Mouse (Mus musculus) liver, adult 2 months (tissue): ENCODE measurements at regions not wholly inside any gene's neighbourhood (a gene's known extent, or its start where the extent isn't known, plus 50 kb on each side); places are given as distances from the start of the nearest gene placed in this dataset.

Experiments used
- DNase-seq: peaks from one replicate; pipeline ENCODE4 v3.0.0-alpha.2; 2011; ENCODE audit warnings: low read depth, low spot score; ENCODE audit errors: extremely low read depth
- H3K27ac ChIP-seq: fragments of 200-500 bp; replicated peaks from 2 replicates; pipeline ENCODE4 v1.5.1; 2012; ENCODE audit warnings: low read depth, mild to moderate bottlenecking, control low read depth, inconsistent platforms, low read length; ENCODE audit not compliant: insufficient read depth
- H3K27me3 ChIP-seq: fragments of 200-500 bp; 2 replicates; pipeline ENCODE4 v1.6.1; 2012; ENCODE audit warnings: mild to moderate bottlenecking, moderate library complexity, low read length, inconsistent platforms; ENCODE audit not compliant: control insufficient read depth, insufficient read depth
- H3K36me3 ChIP-seq: fragments of 200-500 bp; 2 replicates; pipeline ENCODE4 v1.6.1; 2012; ENCODE audit warnings: low read length, inconsistent platforms; ENCODE audit not compliant: control insufficient read depth, insufficient read depth
- H3K4me1 ChIP-seq: fragments of 200-500 bp; 2 replicates; pipeline ENCODE4 v1.6.1; 2011; ENCODE audit warnings: low read length; ENCODE audit not compliant: control insufficient read depth, insufficient read depth
- H3K4me3 ChIP-seq: fragments of 200-500 bp; 2 replicates; pipeline ENCODE4 v1.5.1; 2011; ENCODE audit warnings: low read depth, mild to moderate bottlenecking, control low read depth, low read length, moderate library complexity; ENCODE audit not compliant: insufficient read depth
- H3K79me2 ChIP-seq: fragments of 200-500 bp; 2 replicates; pipeline ENCODE4 v1.6.1; 2012; ENCODE audit warnings: inconsistent platforms, mild to moderate bottlenecking, low read length, moderate library complexity; ENCODE audit not compliant: control insufficient read depth, insufficient read depth
- H3K9ac ChIP-seq: fragments of 200-500 bp; 2 replicates; pipeline ENCODE4 v1.6.1; 2012; ENCODE audit warnings: low read depth, mild to moderate bottlenecking, control low read depth, inconsistent platforms, low read length
- CTCF ChIP-seq: fragments of 200-500 bp; IDR thresholded peaks from 2 replicates; pipeline ENCODE4 v1.5.1; 2011; ENCODE audit warnings: low read depth, low read length, control low read depth
- POLR2A ChIP-seq: fragments of 200-500 bp; IDR thresholded peaks from 2 replicates; pipeline ENCODE4 v1.6.1; 2011; ENCODE audit warnings: low read length, control low read depth; ENCODE audit not compliant: insufficient read depth; ENCODE audit errors: extremely low read depth
- WGBS: fragments of 180-500 bp; shearing (Covaris S2); methylation state at CpG from one replicate; pipeline ENCODE4 v1.1.7; 2018; 5-methylcytosine and 5-hydroxymethylcytosine counted together

DNA sequence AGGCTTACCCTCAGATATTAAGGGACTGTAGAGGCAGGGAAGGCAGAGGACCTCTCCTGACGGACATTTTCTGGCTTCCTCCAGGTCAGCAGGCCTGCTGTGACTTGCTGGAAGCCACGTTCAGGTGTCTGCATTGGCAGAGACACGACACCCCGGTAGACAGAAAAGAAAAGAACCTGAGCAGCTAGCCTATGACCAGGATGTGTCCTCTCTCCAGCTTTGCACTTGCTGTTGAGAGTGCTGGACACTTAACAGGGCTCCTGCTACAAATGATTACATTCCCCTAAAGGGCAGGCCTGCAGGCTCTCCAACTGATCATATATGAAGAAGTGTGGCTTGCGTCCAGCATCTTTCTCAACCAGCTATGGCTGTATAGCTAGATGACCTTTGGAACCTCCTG lies 84.5 kb upstream of the Parp11 start:
- H3K36me3 ChIP-seq: no peaks in the 10 kb centered on the region
- no peak overlapping the region for H3K9ac ChIP-seq
- H3K27ac ChIP-seq: no peak overlapping the region
- H3K4me1 ChIP-seq: no peaks in the 10 kb centered on the region
- H3K79me2 ChIP-seq: no peaks in the 10 kb centered on the region
- no peak overlapping the region for H3K4me3 ChIP-seq
- WGBS: 86% methylated on average over 5 of the region's 5 CpGs
- DNase-seq: no peak
- no peaks in the 10 kb centered on the region for H3K27me3 ChIP-seq
- TF ChIP-seq POLR2A: no peak
- no peak for TF ChIP-seq CTCF

DNA sequence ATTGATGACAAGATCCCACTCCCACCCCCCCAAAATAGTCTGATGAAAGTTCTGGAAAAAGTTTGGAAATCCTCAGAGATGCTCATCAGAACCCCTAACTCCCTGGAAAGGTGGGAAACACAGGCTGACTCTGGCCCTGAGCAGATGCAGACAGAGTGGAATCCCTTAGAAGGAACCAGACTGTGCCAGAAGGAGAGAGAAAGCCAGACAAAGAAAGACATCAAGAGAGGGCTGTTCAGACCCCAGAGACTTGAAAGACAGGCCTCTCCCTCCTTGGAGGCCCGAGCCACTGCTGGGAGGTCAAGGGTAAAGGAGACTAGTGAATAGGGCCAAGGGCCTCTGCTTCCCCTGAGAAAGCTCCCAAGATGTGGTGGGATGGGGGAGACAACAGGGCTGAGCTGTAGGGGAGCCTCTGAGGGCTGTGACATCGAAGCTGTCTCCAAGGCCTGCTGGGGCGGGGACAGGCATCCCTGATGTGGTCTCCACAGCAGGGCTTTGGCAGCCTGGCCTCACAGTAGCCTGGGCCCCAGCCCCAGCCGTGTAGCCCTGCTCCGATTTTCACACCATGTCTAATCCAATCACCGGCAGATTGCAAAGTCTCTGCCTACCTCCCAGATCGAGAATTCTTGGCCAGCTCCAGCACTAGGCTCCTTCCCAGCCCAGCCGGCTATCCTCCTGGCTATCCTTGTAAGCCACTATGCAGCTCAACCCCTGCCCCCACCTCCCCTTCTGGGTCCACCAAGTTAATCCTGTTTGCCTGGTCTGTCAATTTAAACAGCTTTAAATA lies 83.5 kb upstream of the Parp11 start:
- DNase-seq: no peak
- Histone ChIP-seq H3K4me3 (no peak overlapping the region), H3K9ac (no peak overlapping the region), H3K4me1 (no peaks in the 10 kb centered on the region), H3K36me3 (no peaks in the 10 kb centered on the region), H3K27me3 (no peaks in the 10 kb centered on the region), H3K79me2 (no peaks in the 10 kb centered on the region), H3K27ac (no peak overlapping the region)
- no peak for TF ChIP-seq POLR2A
- TF ChIP-seq CTCF: no peak
- WGBS: 60% methylated on average over 8 of the region's 8 CpGs

DNA sequence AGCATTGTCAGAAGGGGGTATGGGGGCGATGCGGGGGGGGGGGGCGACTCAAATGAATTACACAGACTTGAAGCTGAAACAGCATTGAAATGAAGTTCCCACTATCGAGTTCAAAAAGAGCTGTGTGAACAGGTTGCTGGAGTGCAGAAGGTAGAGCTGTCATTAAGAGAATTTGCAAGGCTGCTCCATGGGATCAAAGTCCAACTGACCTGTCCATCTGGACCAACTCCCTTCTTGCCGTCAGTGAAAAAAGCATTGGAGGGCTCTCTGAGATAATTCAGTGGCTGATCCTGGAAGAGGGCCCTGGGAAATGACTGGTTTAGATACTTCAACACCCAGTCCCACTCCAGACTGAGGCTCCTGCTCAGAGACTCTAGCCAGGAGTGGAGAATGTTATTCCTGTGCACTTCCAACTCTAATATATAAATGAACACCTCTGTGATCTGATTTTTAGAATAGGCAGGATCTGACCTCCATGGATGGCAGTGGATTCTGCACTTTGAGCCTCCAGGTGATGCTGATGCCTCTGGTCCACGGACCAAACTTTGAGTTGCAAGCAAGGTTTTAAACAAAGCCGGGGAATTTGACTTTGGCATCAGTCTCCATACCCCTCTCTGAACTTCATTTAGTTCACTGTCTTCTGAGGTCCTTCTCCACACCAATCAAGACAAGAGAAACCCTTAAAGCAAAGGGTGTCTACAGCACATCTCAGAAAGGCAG lies 82.6 kb upstream of the Parp11 start:
- Histone ChIP-seq H3K9ac (no peak overlapping the region), H3K79me2 (no peaks in the 10 kb centered on the region), H3K4me1 (no peaks in the 10 kb centered on the region), H3K27me3 (no peaks in the 10 kb centered on the region), H3K27ac (no peak overlapping the region), H3K4me3 (no peak overlapping the region), H3K36me3 (no peaks in the 10 kb centered on the region)
- no peak for TF ChIP-seq CTCF
- no peak for TF ChIP-seq POLR2A
- no peak for DNase-seq
- WGBS: 38% methylated on average over 7 of the region's 7 CpGs

DNA sequence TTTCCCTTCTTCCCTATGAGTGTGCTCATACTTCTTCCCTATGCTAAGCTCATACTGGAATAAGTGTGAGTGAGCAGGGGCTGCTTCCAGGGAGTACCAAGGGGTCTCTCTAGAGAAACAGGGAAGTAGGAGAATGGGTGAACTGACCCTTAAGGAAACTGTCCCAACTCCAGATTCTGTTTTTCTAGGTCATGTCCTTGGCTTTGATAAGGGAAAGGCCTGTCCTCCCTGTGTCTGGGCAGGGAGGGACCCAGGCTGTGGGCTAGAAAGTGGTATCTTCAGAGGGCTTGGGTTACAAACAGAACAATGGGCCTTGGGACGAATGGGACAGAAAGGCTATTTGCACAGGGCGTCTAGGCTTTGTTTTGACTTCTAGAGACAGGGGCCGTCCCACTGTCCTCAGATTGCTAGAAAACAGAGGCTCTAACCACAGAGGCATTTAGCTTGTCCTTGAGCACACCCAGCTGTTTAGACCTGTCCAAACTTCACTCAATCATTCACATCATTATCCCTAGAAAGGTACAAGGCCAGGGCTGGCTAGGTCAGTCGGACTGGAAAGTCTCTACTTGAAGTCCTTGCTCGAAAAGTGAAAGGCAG lies 82.0 kb upstream of the Parp11 start:
- WGBS: 80% methylated on average over 5 of the region's 5 CpGs
- no peak overlapping the region for H3K9ac ChIP-seq
- TF ChIP-seq CTCF: no peak
- TF ChIP-seq POLR2A: no peak
- no peak overlapping the region for H3K4me3 ChIP-seq
- no peaks in the 10 kb centered on the region for H3K27me3 ChIP-seq
- no peak overlapping the region for H3K27ac ChIP-seq
- no peaks in the 10 kb centered on the region for H3K4me1 ChIP-seq
- H3K79me2 ChIP-seq: no peaks in the 10 kb centered on the region
- no peak for DNase-seq
- H3K36me3 ChIP-seq: no peaks in the 10 kb centered on the region

DNA sequence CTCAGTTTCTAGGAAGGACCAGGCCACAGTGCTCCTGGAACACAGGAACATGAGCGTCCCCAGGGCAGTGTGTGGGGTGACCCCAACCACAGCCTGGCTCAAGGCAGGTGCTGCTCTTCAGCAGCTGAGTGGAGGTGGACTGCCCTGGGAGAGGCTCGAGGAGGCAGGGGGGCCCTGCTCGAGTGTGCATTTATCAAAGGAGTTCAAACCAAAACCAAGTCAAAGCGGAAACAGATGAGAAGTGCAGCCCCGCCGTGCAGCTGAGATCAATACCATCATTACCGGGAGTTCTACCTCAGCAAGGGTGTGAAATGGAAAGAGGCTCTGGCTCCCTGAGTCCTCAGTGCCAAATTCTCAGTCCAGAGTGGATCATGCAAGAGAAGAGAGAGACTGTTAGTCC lies 81.4 kb upstream of the Parp11 start:
- Histone ChIP-seq H3K27ac (no peak overlapping the region), H3K79me2 (no peaks in the 10 kb centered on the region), H3K36me3 (no peaks in the 10 kb centered on the region), H3K9ac (no peak overlapping the region), H3K4me1 (no peaks in the 10 kb centered on the region), H3K4me3 (no peak overlapping the region), H3K27me3 (no peaks in the 10 kb centered on the region)
- no peak for TF ChIP-seq POLR2A
- TF ChIP-seq CTCF: no peak
- no peak for DNase-seq
- 53% methylated on average over 7 of the region's 7 CpGs for whole genome bisulfite sequencing
